ENCODE assay signal across 11 mouse cellular contexts in genomic region chr7:24387059-24387556, GRCm38 (mm10). TPM values are rescaled to one million over a fixed set of nuclear protein-coding genes. Genes with fewer than 3 reads are reported as not detected.
DNase-seq lines count a peak whose midpoint lies in the region; ATAC-seq lines count a peak whose summit lies in the region.
"Had no signal": no experiment of that assay in that cellular context is flagged by ENCODE, and none has a peak within 500 bp of the region (broad histone marks: within the 10 kb centered on the region; RNA-seq: fewer than 3 reads in every experiment).

No protein-coding gene starts in this region.

- H3K27me3 ChIP-seq in heart, embryonic 10.5 days (ENCODE audit: insufficient read depth, poor library complexity, severe bottlenecking) = peaks cover 20% of the 10 kb centered on the region
- no peaks in the 10 kb centered on the region for H3K27me3 ChIP-seq in liver, embryonic 11.5 days (replicated peaks; ENCODE audit: control insufficient read depth, insufficient read depth, low read length)
- H3K27me3 ChIP-seq in forebrain, embryonic 10.5 days (ENCODE audit: poor library complexity, severe bottlenecking) = 0 out of 2 replicates have a peak, but pooled peaks cover 13% of the 10 kb centered on the region
- H3K27me3 ChIP-seq in intestine, embryonic 15.5 days (replicated peaks) = no peaks in the 10 kb centered on the region; the same call in 1 of the 2 replicates

- ATAC-seq in common myeloid progenitor, adult 5-6 weeks (replicated peaks; ENCODE audit: low read depth, poor library complexity, severe bottlenecking) = peak; percentile 65
- no peak for ATAC-seq in liver, embryonic 11.5 days (replicated peaks; ENCODE audit: low FRiP score)
- no peak for ATAC-seq in intestine, embryonic 15.5 days
- ATAC-seq: forebrain, postnatal 0 days; intestine, postnatal 0 days had no signal

- H3K9ac ChIP-seq in liver, embryonic 11.5 days (ENCODE audit: low read depth, low read length) = no peak overlapping the region
- H3K9ac ChIP-seq in intestine, embryonic 15.5 days = no peak overlapping the region
- H3K9ac ChIP-seq: forebrain, postnatal 0 days; lung, embryonic 14.5 days had no signal

- 70% methylated on average over 10 of the region's 10 CpGs for WGBS in heart, embryonic 10.5 days
- WGBS in liver, embryonic 11.5 days = 51% methylated on average over 10 of the region's 10 CpGs
- 84% methylated on average over 10 of the region's 10 CpGs for WGBS in forebrain, embryonic 10.5 days
- 78% methylated on average over 10 of the region's 10 CpGs for WGBS in intestine, embryonic 15.5 days

- no peak overlapping the region; the same call in 1 of the 2 replicates for H3K4me2 ChIP-seq in liver, embryonic 11.5 days
- H3K4me2 ChIP-seq in intestine, embryonic 15.5 days (replicated peaks) = no peak overlapping the region
- H3K4me2 ChIP-seq: lung, embryonic 14.5 days had no signal

- DNase-seq in heart, adult 8-10 months (ENCODE audit: low spot score) = peak; percentile 33
- DNase-seq in heart, embryonic 10.5 days (ENCODE audit: low spot score) = no peak
- DNase-seq in MEL-GATA-1-ER (ENCODE audit: extremely low read depth, low read depth) = peak; percentile 92
- DNase-seq in liver, embryonic 11.5 days (ENCODE audit: low spot score) = no peak
- no peak for DNase-seq in right cerebral cortex, postnatal 4 days
- no peak for DNase-seq in forebrain, embryonic 10.5 days (ENCODE audit: extremely low spot score, low spot score)
- DNase-seq: forebrain, postnatal 0 days; lung, embryonic 14.5 days had no signal

- H3K36me3 ChIP-seq in heart, embryonic 10.5 days = no peaks in the 10 kb centered on the region
- peaks cover 8% of the 10 kb centered on the region for H3K36me3 ChIP-seq in liver, embryonic 11.5 days (ENCODE audit: control insufficient read depth, insufficient read depth, low read length)
- no peaks in the 10 kb centered on the region for H3K36me3 ChIP-seq in forebrain, embryonic 10.5 days (replicated peaks)
- no peaks in the 10 kb centered on the region for H3K36me3 ChIP-seq in intestine, embryonic 15.5 days

- no peak overlapping the region for H3K4me3 ChIP-seq in heart, embryonic 10.5 days
- H3K4me3 ChIP-seq in liver, embryonic 11.5 days (ENCODE audit: low read depth, low read length) = no peak overlapping the region
- no peak overlapping the region for H3K4me3 ChIP-seq in forebrain, embryonic 10.5 days
- no peak overlapping the region for H3K4me3 ChIP-seq in intestine, embryonic 15.5 days (replicated peaks)

- H3K4me1 ChIP-seq in heart, embryonic 10.5 days = peaks cover 3% of the 10 kb centered on the region
- H3K4me1 ChIP-seq in liver, embryonic 11.5 days (replicated peaks; ENCODE audit: control insufficient read depth, insufficient read depth, low read length) = peaks cover 35% of the 10 kb centered on the region
- peaks cover 12% of the 10 kb centered on the region for H3K4me1 ChIP-seq in forebrain, embryonic 10.5 days
- H3K4me1 ChIP-seq in intestine, embryonic 15.5 days (replicated peaks) = peaks cover 8% of the 10 kb centered on the region; the same call in 1 of the 2 replicates

- H3K9me3 ChIP-seq in heart, embryonic 10.5 days = no peaks in the 10 kb centered on the region
- no peaks in the 10 kb centered on the region for H3K9me3 ChIP-seq in liver, embryonic 11.5 days (ENCODE audit: control insufficient read depth, low read length)
- H3K9me3 ChIP-seq in forebrain, embryonic 10.5 days = no peaks in the 10 kb centered on the region
- no peaks in the 10 kb centered on the region for H3K9me3 ChIP-seq in intestine, embryonic 15.5 days

- no peak overlapping the region for H3K27ac ChIP-seq in heart, embryonic 10.5 days
- peak overlapping the region; percentile 43 for H3K27ac ChIP-seq in liver, embryonic 11.5 days (ENCODE audit: low read depth, low read length)
- H3K27ac ChIP-seq in forebrain, embryonic 10.5 days = no peak overlapping the region
- no peak overlapping the region for H3K27ac ChIP-seq in intestine, embryonic 15.5 days

RNA-seq across cellular contexts. Expression of gene Smg9, which starts 12.3 kb away (rescaled TPM):
- 1 to 10 TPM; 5.9 to 8.3 (median 8.0) TPM for total RNA-seq in heart, adult 8-10 months (2022)
- polyA plus RNA-seq in heart, embryonic 10.5 days (2016; fragmentation: Nextera tagmentation; extraction: Ambion mirVana) = 25.4 and 27.7 TPM in 2 replicates
- 25.2 and 33.1 TPM in 2 replicates for total RNA-seq in common myeloid progenitor, adult 5-6 weeks (2017)
- polyA plus RNA-seq in liver, embryonic 11.5 days (2014; fragmentation: Nextera tagmentation; extraction: Ambion mirVana) = 30.2 and 34.8 TPM in 2 replicates
- 26.5 and 28.5 TPM in 2 replicates for polyA plus RNA-seq in forebrain, embryonic 10.5 days (2016; fragmentation: Nextera tagmentation; extraction: Ambion mirVana)
- 19.6 and 21.8 TPM in 2 replicates for polyA plus RNA-seq in intestine, embryonic 15.5 days (2015; fragmentation: Nextera tagmentation; extraction: Ambion mirVana)

RNA-seq across cellular contexts. Expression of gene Kcnn4, which starts 17.0 kb away (rescaled TPM):
- 1 to 10 TPM in 1 of 4 experiments, under 1 TPM in 3; 0.44 to 1.3 (median 0.69) TPM for total RNA-seq in heart, adult 8-10 months (2022)
- polyA plus RNA-seq in heart, embryonic 10.5 days (2016; fragmentation: Nextera tagmentation; extraction: Ambion mirVana) = 11.7 and 14.2 TPM in 2 replicates
- total RNA-seq in common myeloid progenitor, adult 5-6 weeks (2017) = 70.8 and 84.9 TPM in 2 replicates
- polyA plus RNA-seq in liver, embryonic 11.5 days (2014; fragmentation: Nextera tagmentation; extraction: Ambion mirVana) = 119 and 123 TPM in 2 replicates
- 3.8 and 5.1 TPM in 2 replicates for polyA plus RNA-seq in forebrain, embryonic 10.5 days (2016; fragmentation: Nextera tagmentation; extraction: Ambion mirVana)
- 2.7 and 3.4 TPM in 2 replicates for polyA plus RNA-seq in intestine, embryonic 15.5 days (2015; fragmentation: Nextera tagmentation; extraction: Ambion mirVana)

RNA-seq across cellular contexts. Expression of gene Lypd5, which starts 38.1 kb away (rescaled TPM):
- not detected for total RNA-seq in heart, adult 8-10 months (2022)
- not detected in 2 replicates for polyA plus RNA-seq in heart, embryonic 10.5 days (2016; fragmentation: Nextera tagmentation; extraction: Ambion mirVana)
- not detected in 2 replicates for total RNA-seq in common myeloid progenitor, adult 5-6 weeks (2017)
- not detected in 2 replicates for polyA plus RNA-seq in liver, embryonic 11.5 days (2014; fragmentation: Nextera tagmentation; extraction: Ambion mirVana)
- not detected in 2 replicates for polyA plus RNA-seq in forebrain, embryonic 10.5 days (2016; fragmentation: Nextera tagmentation; extraction: Ambion mirVana)
- polyA plus RNA-seq in intestine, embryonic 15.5 days (2015; fragmentation: Nextera tagmentation; extraction: Ambion mirVana) = not detected in 2 replicates
- total RNA-seq: forebrain, postnatal 0 days had no signal
- polyA plus RNA-seq: forebrain, postnatal 0 days; intestine, postnatal 0 days; lung, embryonic 14.5 days had no signal

RNA-seq across cellular contexts. Expression of gene Tescl, which starts 53.4 kb away (rescaled TPM):
- total RNA-seq in heart, adult 8-10 months (2022) = under 1 TPM in 1 of 4 experiments, not detected in 3; 0.50 TPM
- polyA plus RNA-seq in heart, embryonic 10.5 days (2016; fragmentation: Nextera tagmentation; extraction: Ambion mirVana) = not detected in 2 replicates
- total RNA-seq in common myeloid progenitor, adult 5-6 weeks (2017) = not detected in 2 replicates
- 0.22 TPM in 1 of 2 replicates, not detected in the other for polyA plus RNA-seq in liver, embryonic 11.5 days (2014; fragmentation: Nextera tagmentation; extraction: Ambion mirVana)
- polyA plus RNA-seq in forebrain, embryonic 10.5 days (2016; fragmentation: Nextera tagmentation; extraction: Ambion mirVana) = 0.17 TPM in 1 of 2 replicates, not detected in the other
- polyA plus RNA-seq in intestine, embryonic 15.5 days (2015; fragmentation: Nextera tagmentation; extraction: Ambion mirVana) = 0.18 and 0.27 TPM in 2 replicates
- total RNA-seq: forebrain, postnatal 0 days had no signal
- polyA plus RNA-seq: forebrain, postnatal 0 days; intestine, postnatal 0 days; lung, embryonic 14.5 days had no signal

Comparison
In these comparisons a context has a peak if more than half of its experiments do, and no peak if none do; other contexts are left out.
1. DNase-seq: peak in heart, adult 8-10 months (single experiment) and MEL-GATA-1-ER (single experiment); none in heart, embryonic 10.5 days (single experiment), liver, embryonic 11.5 days (single experiment), right cerebral cortex, postnatal 4 days (single experiment) and forebrain, embryonic 10.5 days (single experiment).